Mouse (Mus musculus) forelimb bud, embryonic 11.5 days (tissue): Measurements from ENCODE around the gene Mrtfa.

Source experiments
- DNase-seq: peaks from one replicate; pipeline ENCODE4 v3.0.0-alpha.2; 2012; ENCODE audit warnings: low read depth, low spot score

Mrtfa gene

GRCm38 (mm10) chr15:81031611-81032010, 158.9 kb downstream of the Mrtfa start:
- DNase-seq: no peak

DNA sequence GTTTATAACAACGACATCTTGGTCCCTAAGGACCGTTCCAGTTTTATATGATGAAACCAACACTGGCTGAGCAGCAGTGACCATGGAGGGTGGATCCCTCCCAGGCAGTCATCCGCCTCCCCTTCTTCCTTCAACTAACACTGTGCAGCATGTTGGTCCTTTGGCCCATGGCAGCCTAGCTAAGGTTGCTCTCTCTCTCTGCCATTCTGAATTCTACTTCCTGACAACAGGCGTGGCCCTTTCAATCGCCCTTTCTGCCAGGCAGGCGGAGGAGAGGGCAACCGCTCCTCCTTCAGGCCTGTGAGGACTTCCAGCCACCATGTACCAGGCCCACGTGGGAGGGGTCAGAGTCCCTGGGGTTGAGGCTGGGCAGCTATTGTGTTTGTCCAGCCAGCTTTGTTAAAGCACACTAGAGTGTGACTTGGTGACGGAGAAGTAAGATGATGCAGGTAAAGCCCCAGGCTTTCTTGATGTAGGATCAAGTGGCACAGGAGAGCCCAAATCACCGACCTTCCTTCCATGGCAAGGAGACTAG, 159.6 kb downstream of the Mrtfa start:
- no peak for DNase-seq

DNA sequence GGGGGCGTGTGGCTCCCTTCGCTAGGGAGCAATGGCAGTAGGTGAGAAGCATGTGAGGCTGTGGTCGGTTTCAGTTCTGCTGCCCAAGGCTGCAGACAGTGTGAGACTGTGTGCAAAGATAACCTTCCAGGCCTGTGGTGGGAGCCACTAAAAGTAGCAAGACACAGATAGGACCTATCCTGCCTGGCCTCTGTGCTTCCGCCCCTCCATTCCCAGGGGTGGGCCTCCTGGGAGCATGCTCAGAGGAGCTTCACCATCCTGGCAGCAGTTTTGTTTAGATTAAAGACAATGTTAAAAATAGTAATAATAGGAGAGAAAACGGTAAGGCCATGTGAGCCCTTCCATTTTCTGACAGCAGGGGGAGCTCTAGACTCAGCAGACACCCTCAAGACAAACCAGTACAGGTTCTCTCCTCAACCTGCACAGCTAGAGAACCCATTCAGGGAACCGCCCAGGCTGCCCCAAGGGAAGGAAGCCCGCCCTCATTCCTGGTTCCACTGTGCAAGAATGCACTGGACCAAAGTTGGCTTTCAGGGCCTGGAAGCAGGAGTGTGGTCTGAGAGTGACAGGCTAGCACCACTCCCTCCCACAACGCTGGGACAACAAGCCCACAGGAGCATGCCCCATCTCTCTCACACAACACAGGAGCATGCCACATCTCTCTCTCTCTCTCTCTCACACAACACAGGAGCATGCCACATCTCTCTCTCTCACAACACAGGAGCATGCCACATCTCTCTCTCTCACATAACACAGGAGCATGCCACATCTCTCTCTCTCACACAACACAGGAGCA, 163.0 kb downstream of the Mrtfa start:
- DNase-seq: peak; percentile 80

- DNase-seq: no peak
Observed at GRCm38 (mm10) chr15:81026901-81027300, 163.7 kb downstream of the Mrtfa start.

DNA sequence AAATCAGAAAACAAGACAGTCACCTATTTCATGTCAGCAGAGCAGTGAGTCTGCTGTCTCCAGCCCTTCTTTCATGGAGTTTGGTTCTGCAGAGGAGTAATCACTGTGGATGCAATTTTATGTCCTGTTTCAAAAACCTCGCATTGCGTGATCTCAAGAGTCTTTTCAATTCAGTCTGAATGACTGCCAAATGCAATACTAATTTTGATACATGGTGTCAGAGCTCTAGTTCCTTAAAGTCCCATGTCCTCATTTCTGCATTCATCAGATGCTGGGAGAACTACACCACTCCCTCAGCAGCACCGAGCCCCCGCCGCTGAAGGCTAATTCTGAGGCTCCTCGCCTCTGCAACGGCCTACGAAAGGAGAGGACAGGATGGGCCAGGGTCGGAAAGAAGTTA, 166.7 kb downstream of the Mrtfa start:
- no peak for DNase-seq

- no peak for DNase-seq
Observed at GRCm38 (mm10) chr15:81022437-81022836, 168.1 kb downstream of the Mrtfa start.

- no peak for DNase-seq
Observed at GRCm38 (mm10) chr15:81021377-81021776, 169.2 kb downstream of the Mrtfa start.

DNA sequence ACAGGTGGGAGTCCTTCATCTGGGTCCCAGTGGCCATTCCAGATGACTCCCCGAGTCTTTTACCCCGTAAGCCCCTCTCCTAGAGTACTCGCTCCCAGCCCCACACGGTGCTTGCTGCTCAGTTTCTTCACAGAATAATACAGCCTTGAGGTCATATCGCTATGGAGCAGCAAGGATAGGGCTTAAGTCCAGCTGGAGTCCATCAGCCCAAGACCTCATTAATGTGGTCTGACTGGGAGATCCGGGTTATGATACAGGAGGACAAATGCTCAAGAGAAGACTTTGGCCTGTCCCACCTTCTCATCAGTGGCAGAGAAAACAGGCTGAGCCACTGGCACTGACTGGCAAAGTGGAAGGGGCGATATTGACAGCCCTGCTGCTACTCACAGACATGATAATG, 173.2 kb downstream of the Mrtfa start:
- no peak for DNase-seq

DNA sequence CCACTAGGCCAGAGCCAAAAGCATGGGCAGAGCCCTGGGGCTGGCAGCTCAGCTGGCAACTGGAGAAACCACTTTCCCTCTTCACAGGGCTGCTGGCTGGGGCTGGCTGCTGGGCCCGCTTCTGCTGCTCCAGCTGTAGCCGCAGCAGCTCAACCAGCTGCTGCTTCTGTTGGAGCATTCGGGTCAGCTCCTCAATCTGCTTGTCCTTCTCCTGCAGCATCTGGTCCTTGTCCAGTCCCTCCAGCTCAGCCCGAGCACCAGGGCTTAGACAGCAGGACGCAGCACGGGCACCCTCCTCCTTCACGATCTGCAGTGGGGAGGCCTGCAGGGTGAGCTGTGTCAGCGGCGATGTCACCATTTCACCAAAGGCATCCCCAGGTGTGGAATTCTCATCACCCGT, 174.1 kb downstream of the Mrtfa start:
- DNase-seq: no peak

DNA sequence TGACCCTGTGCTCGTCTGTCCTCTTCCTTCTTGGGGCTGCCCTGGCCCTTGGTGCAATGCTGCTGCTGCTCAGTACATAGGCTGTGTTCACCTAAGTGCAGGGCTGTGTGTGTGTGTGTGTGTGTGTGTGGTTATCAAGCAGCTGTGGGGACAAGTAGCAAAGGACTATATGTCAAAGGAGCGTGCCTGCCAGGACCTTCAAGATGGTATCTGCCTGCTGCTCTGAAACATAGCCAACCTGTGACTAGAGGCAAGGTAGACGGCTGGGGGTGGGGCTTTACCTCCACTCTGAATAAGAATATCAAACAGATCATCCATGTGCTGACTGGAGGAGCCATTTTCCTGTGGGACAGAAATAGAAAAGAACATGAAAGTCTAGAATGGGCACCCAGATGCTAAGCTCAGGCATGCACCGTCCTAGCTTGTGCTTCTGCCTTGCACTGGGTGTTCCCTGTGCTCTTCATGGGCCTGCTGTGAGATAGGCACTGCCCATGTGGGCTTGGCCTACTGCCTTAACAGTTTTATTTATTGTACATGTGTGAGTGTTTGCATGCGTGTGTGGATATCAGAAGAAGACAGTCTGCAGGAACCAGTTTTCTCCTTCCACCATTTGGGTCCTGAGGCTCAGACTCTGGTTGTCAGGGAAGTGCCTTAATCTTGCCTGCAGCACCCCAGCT, 175.4 kb downstream of the Mrtfa start:
- no peak for DNase-seq

GRCm38 (mm10) chr15:81013186-81013585, 177.4 kb downstream of the Mrtfa start:
- DNase-seq: no peak

GRCm38 (mm10) chr15:81012359-81012758, 178.2 kb downstream of the Mrtfa start:
- no peak for DNase-seq

DNA sequence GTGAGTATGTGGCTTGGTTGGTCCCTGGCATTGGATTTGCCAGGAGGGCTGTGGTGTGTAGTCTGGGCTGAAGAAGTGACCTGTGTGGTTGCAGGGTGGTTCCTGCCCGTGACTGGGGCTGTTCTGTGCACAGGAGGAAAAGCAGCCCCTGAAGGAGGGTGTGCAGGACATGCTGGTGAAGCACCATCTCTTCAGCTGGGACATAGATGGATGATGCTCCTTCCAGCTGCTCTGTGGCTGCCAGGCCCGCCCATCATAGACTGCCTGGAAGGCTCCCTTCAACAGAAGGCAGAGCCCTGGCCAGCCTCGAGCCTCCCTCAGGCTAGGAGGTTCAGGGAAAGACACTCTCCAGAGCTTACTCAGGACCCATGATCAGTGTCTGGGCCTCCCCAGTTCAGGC, 179.0 kb downstream of the Mrtfa start:
- DNase-seq: no peak

GRCm38 (mm10) chr15:81010114-81010513, 180.4 kb downstream of the Mrtfa start:
- DNase-seq: no peak

DNA sequence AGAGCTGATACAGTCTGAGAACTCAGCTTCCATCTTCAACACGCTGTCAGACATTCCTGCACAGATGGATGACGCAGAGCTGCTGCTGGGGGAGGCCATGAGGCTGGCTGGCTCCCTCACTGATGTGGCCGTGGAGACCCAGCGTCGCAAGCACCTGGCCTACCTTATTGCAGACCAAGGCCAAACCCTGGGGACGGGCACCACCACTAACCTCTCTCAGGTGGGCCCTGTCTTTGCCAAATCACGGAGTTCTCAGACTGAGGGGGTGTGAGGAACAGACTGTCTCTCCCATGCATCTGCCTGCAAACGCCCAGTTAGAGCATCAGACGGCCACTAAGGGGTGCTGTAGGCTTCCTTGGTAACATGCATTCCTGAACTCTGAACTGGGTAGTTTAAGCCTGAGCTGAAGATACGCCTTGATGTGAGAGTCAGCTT, 181.9 kb downstream of the Mrtfa start:
- DNase-seq: no peak

GRCm38 (mm10) chr15:81007905-81008304, 182.7 kb downstream of the Mrtfa start:
- DNase-seq: no peak

DNA sequence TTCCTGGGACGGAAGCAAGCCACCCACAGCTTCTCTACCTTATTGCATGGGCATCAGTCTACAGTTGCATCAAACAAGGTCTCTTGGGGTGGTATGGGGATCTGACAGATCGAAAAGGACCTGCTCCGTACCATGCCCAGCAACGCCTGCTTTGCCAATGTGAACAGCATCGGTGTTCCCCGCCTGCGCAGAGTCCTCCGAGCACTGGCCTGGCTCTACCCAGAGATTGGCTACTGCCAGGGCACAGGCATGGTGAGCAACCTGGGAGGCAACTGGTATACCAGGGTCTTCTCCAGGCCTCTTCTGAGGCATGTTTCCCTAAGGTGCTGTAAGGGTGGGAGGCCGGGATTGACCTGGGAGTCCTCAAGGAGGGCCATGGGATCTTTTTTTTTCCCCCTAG, 183.2 kb downstream of the Mrtfa start:
- DNase-seq: no peak

DNA sequence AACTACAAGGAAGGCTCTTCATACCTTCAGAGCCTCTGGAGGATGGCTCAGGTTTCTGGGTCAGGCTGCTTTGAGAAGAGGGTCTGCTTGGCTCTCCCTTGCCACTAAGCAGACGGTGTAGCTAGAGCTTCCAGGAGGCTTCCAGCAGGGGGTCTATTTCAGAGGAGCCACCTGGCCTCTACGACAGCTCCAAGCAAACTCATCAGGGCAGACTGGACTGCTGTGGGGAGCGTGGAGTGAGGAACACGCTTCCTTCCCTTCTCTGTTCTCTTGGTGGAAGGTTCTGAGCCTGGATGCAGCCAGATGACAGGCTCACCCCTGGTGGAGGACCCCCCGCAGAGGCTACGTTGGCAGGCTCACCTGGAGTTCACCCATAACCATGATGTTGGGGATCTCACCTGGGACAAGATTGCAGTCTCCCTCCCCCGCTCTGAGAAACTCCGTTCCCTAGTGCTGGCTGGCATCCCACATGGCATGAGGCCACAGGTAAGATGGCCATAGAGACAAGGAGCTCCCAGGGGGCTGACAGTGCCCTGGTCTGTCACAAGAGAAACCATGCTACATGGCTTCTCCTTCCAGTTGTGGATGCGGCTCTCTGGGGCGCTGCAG, 184.3 kb downstream of the Mrtfa start:
- no peak for DNase-seq

GRCm38 (mm10) chr15:81000419-81001138, 190.0 kb downstream of the Mrtfa start:
- no peak for DNase-seq

GRCm38 (mm10) chr15:80997077-80997476, 193.5 kb downstream of the Mrtfa start:
- no peak for DNase-seq

DNA sequence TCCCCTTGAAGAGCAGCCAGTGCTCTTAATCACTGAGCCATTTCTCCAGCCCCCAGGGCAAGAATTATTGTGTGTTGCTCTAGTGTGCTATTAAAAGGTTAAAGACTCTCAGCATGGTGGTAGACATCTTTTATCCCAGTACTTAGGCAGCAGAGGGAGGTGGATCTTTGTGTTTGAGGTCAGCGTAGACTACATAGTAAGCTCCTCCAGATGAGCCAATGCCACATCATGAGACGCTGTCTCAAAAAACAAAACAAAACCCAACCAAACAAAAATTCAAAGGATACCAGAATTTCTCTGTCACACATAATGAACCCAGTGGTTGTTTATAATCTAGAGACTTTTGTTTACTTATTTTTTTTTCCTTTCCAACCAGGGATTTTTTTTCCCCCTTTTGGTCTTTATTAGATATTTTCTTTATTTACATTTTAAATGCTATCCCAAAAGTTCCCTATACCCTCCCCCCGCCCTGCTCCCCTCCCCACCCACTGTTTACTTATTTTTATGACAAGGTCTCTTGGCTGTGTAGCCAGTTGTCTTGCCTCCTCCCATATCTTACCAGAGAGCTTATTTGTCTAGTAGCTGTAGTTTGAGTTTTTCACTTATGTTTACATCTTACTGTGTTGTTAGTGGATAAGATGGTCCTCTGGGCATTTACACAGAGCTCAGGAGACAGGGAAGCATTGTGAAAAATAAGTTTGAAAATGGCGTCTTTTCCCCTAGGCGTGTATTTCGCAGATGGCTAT, 194.3 kb downstream of the Mrtfa start:
- DNase-seq: no peak
